Mouse (Mus musculus) cerebellum, postnatal 10 days (tissue): ENCODE results near the gene Tenm4.

Experiments
- DNase-seq, 2 experiments: peaks; one replicate each; pipeline ENCODE4 v3.0.0; 2021; ENCODE audit warnings: mixed read lengths in 2 of 2

Tenm4 gene

GRCm38 (mm10) chr7:96244796-96245195 is 73.8 kb downstream of the Tenm4 start:
- DNase-seq = no peak

GRCm38 (mm10) chr7:96259630-96260029 is 88.6 kb downstream of the Tenm4 start:
- DNase-seq = no peak

- no peak for DNase-seq
These were observed 91.1 kb downstream of the Tenm4 start for GRCm38 (mm10) chr7:96262182-96262581.

GRCm38 (mm10) chr7:96265941-96266340 is 94.9 kb downstream of the Tenm4 start:
- DNase-seq = peak; percentile 24 to 33

GRCm38 (mm10) chr7:96267266-96267665 is 96.2 kb downstream of the Tenm4 start:
- DNase-seq = peak; percentile 16 to 18

- DNase-seq = peak; percentile 27 to 44
These were observed 99.6 kb downstream of the Tenm4 start for GRCm38 (mm10) chr7:96270684-96271083.

GRCm38 (mm10) chr7:96272068-96272467 is 101.0 kb downstream of the Tenm4 start:
- DNase-seq = no peak

- DNase-seq = no peak
These were observed 103.4 kb downstream of the Tenm4 start for GRCm38 (mm10) chr7:96274486-96274885.

GRCm38 (mm10) chr7:96277550-96277949 is 106.5 kb downstream of the Tenm4 start:
- no peak for DNase-seq

- no peak for DNase-seq
These were observed 107.3 kb downstream of the Tenm4 start for GRCm38 (mm10) chr7:96278378-96278777.

- peak in 1 of 2 experiments; percentile 15 for DNase-seq
These were observed 109.7 kb downstream of the Tenm4 start for GRCm38 (mm10) chr7:96280795-96281194.

GRCm38 (mm10) chr7:96290576-96290975 is 119.5 kb downstream of the Tenm4 start:
- DNase-seq = peak; percentile 87 to 90

- no peak for DNase-seq
These were observed 124.9 kb downstream of the Tenm4 start for GRCm38 (mm10) chr7:96295959-96296358.

GRCm38 (mm10) chr7:96300826-96301397 is 129.9 kb downstream of the Tenm4 start:
- no peak for DNase-seq

GRCm38 (mm10) chr7:96301813-96302212 is 130.8 kb downstream of the Tenm4 start:
- no peak for DNase-seq

- DNase-seq = no peak
These were observed 132.9 kb downstream of the Tenm4 start for GRCm38 (mm10) chr7:96303963-96304362.

GRCm38 (mm10) chr7:96305382-96305935 is 134.4 kb downstream of the Tenm4 start:
- no peak for DNase-seq

GRCm38 (mm10) chr7:96308106-96308505 is 137.1 kb downstream of the Tenm4 start:
- DNase-seq = no peak

GRCm38 (mm10) chr7:96329343-96329742 is 158.3 kb downstream of the Tenm4 start:
- no peak for DNase-seq

GRCm38 (mm10) chr7:96331186-96331585 is 160.1 kb downstream of the Tenm4 start:
- no peak for DNase-seq

- DNase-seq = no peak
These were observed 163.3 kb downstream of the Tenm4 start for GRCm38 (mm10) chr7:96334361-96334760.

GRCm38 (mm10) chr7:96336376-96336775 is 165.3 kb downstream of the Tenm4 start:
- peak; percentile 29 to 63 for DNase-seq

GRCm38 (mm10) chr7:96340826-96341225 is 169.8 kb downstream of the Tenm4 start:
- DNase-seq = no peak

GRCm38 (mm10) chr7:96341479-96341878 is 170.4 kb downstream of the Tenm4 start:
- DNase-seq = no peak

GRCm38 (mm10) chr7:96342996-96343395 is 171.9 kb downstream of the Tenm4 start:
- DNase-seq = no peak
